Mouse (Mus musculus) liver, adult 2 months (tissue): ENCODE data around the gene Pgam2.

Experiments used
- CTCF ChIP-seq: fragments of 200-500 bp; IDR thresholded peaks from 2 replicates; pipeline ENCODE4 v1.5.1; 2011; ENCODE audit warnings: low read depth, low read length, control low read depth
- POLR2A ChIP-seq: fragments of 200-500 bp; IDR thresholded peaks from 2 replicates; pipeline ENCODE4 v1.6.1; 2011; ENCODE audit warnings: low read length, control low read depth; ENCODE audit not compliant: insufficient read depth; ENCODE audit errors: extremely low read depth

DNA sequence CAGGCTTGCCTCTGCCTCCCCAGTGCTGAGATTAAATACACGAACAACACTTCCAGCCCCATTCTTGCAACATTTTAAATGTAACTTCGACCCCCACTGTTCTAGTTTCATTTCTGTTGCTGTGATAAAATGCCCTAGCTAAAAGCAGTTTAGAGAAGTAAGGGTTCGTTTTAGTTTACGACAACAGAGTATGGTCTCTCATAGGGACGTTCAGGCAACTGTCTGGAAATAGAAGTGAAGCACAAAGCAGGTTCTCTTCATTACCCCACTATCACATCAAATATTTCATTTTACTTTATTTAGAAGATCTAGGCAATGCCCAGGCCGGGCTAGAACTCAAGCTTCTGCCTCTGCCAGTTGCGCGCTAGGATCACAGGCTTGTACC, 15.9 kb downstream of the Pgam2 start:
- TF ChIP-seq CTCF (no peak), POLR2A (no peak)
